Mouse (Mus musculus) liver, postnatal 0 days (tissue): ENCODE data around the gene Pcca.

Experiments
- CTCF ChIP-seq: sonication (generic); IDR thresholded peaks from 2 replicates; pipeline ENCODE4 v1.5.1; 2016; ENCODE audit warnings: antibody characterized with exemption, low read depth
- EP300 ChIP-seq: IDR thresholded peaks from 2 replicates; pipeline ENCODE4 v1.6.1; 2016; ENCODE audit warnings: antibody characterized with exemption, low read depth, mild to moderate bottlenecking

- TF ChIP-seq CTCF (no peak), EP300 (no peak)
Observed at GRCm38 (mm10) chr14:122489686-122490414, 44.3 kb upstream of the Pcca start.
